Mouse (Mus musculus) testis, adult 2 months (tissue): Measurements from ENCODE around the gene Rps6kc1.

Source experiments
- CTCF ChIP-seq: fragments of 200-500 bp; IDR thresholded peaks from 2 replicates; pipeline ENCODE4 v1.5.1; 2012; ENCODE audit warnings: low read depth, mild to moderate bottlenecking, inconsistent platforms, low read length, moderate library complexity; ENCODE audit not compliant: control insufficient read depth, insufficient read depth, insufficient replicate concordance
- POLR2A ChIP-seq: fragments of 200-500 bp; IDR thresholded peaks from 2 replicates; pipeline ENCODE4 v1.6.1; 2012; ENCODE audit warnings: low read depth, mild to moderate bottlenecking, inconsistent platforms, low read length, moderate library complexity; ENCODE audit not compliant: control insufficient read depth

GRCm38 (mm10) chr1:190846074-190846730 lies 65.4 kb downstream of the Rps6kc1 start:
- TF ChIP-seq POLR2A (no peak), CTCF (no peak)
